Mouse (Mus musculus): Measurements from ENCODE around the gene Ankrd9.
A peak's percentile ranks its signal among the peaks of the same experiment; 100 is the strongest.

Ankrd9 gene

GRCm38 (mm10) chr12:110978607-110979406, at the start of gene Ankrd9:
Gene Ankrd9, minus strand, starts transcription at chr12:110979040.
- peak; percentile 99 for DNase-seq

GRCm38 (mm10) chr12:111021577-111021976, 42.7 kb upstream of the Ankrd9 start:
- DNase-seq, result no peak

GRCm38 (mm10) chr12:111021138-111021537, 42.3 kb upstream of the Ankrd9 start:
- no peak for DNase-seq

GRCm38 (mm10) chr12:111019086-111019485, 40.2 kb upstream of the Ankrd9 start:
- DNase-seq, result no peak

GRCm38 (mm10) chr12:111018068-111018467, 39.2 kb upstream of the Ankrd9 start:
- DNase-seq, result no peak

- no peak for DNase-seq
These were observed 38.0 kb upstream of the Ankrd9 start for GRCm38 (mm10) chr12:111016807-111017206.

GRCm38 (mm10) chr12:111009615-111010257, 30.9 kb upstream of the Ankrd9 start:
- no peak for DNase-seq

GRCm38 (mm10) chr12:111008500-111009490, 30.0 kb upstream of the Ankrd9 start:
- no peak for DNase-seq

GRCm38 (mm10) chr12:111007134-111008103, 28.6 kb upstream of the Ankrd9 start:
- DNase-seq, result peak; percentile 17 to 52

GRCm38 (mm10) chr12:111006339-111006738, 27.5 kb upstream of the Ankrd9 start:
- DNase-seq, result no peak

GRCm38 (mm10) chr12:111005803-111006202, 27.0 kb upstream of the Ankrd9 start:
- DNase-seq, result no peak

GRCm38 (mm10) chr12:111004142-111004541, 25.3 kb upstream of the Ankrd9 start:
- DNase-seq, result no peak

GRCm38 (mm10) chr12:111000956-111001355, 22.1 kb upstream of the Ankrd9 start:
- DNase-seq, result no peak

- no peak for DNase-seq
These were observed 21.0 kb upstream of the Ankrd9 start for GRCm38 (mm10) chr12:110999820-111000219.

- DNase-seq, result no peak
These were observed 19.3 kb upstream of the Ankrd9 start for GRCm38 (mm10) chr12:110998092-110998491.

GRCm38 (mm10) chr12:110994666-110995065, 15.8 kb upstream of the Ankrd9 start:
- no peak for DNase-seq

GRCm38 (mm10) chr12:110993226-110993625, 14.4 kb upstream of the Ankrd9 start:
- DNase-seq, result no peak

GRCm38 (mm10) chr12:110992771-110993170, 13.9 kb upstream of the Ankrd9 start:
- no peak for DNase-seq

GRCm38 (mm10) chr12:110992128-110992553, 13.3 kb upstream of the Ankrd9 start:
- DNase-seq, result peak; percentile 89 to 91

GRCm38 (mm10) chr12:110991361-110992127, 12.7 kb upstream of the Ankrd9 start:
- DNase-seq, result peak; percentile 81 to 86

- no peak for DNase-seq
These were observed 11.7 kb upstream of the Ankrd9 start for GRCm38 (mm10) chr12:110990500-110990899.
